Mouse (Mus musculus): Measurements from ENCODE around the gene Fbxo46. TPM values are rescaled to one million over a fixed set of nuclear protein-coding genes. Genes with fewer than 3 reads are reported as not detected.

The Fbxo46 gene
- total and polyA plus RNA-seq, 3 experiments: 4.0 to 11.6 (median 6.1) TPM

- in situ Hi-C loops (cut with MboI; ENCODE audit: low pct_ligation_motif_present, low pct_unique_long_range_greater_than_20kb, low sequenced_read_pairs) (no loop called here), dilution Hi-C loops (cut with MboI; ENCODE audit: extremely low pct_ligation_motif_present, extremely low pct_unique_long_range_greater_than_20kb, low sequenced_read_pairs) (no loop called here)
- peak; percentile 89 for DNase-seq (ENCODE audit: extremely low read depth)
- Histone ChIP-seq H3K27me3 (replicated peaks) (no peaks in the 10 kb centered on the region), H3K4me1 (ENCODE audit: control insufficient read depth in 1 of 2, insufficient read depth in 2 of 2) (peaks cover 5 to 8% of the 10 kb centered on the region in 2 experiments), H3K36me3 (replicated peaks in 1 of 2; ENCODE audit: control insufficient read depth in 1 of 2, insufficient read depth in 1 of 2, low read length in 1 of 2) (peaks cover 20 to 63% of the 10 kb centered on the region in 2 experiments), H3K9ac (ENCODE audit: insufficient read depth, low read depth) (no peak overlapping the region), H3K4me2 (ENCODE audit: insufficient read depth, low read depth, poor library complexity, severe bottlenecking) (peak overlapping the region; percentile 45; the same call in 1 of the 2 replicates), H3K27ac (ENCODE audit: insufficient read depth, low read depth) (no peak overlapping the region), H3K79me2 (replicated peaks; ENCODE audit: control insufficient read depth, extremely low read depth, insufficient read depth, poor library complexity, severe bottlenecking) (no peaks in the 10 kb centered on the region), H3K9me3 (replicated peaks; ENCODE audit: low read length) (no peaks in the 10 kb centered on the region), H3K4me3 (replicated peaks in 1 of 3; ENCODE audit: low read depth in 2 of 3, low read length in 2 of 3, poor library complexity in 1 of 3) (no peak overlapping the region)
- TF ChIP-seq MAZ (IDR thresholded peaks at IDR 0.05; ENCODE audit: low read depth, low read length) (peak; percentile 46; the same call in 1 of the 2 replicates), NELFE (IDR thresholded peaks at IDR 0.05; ENCODE audit: low read depth, low read length) (peak; percentile 67; the same call in 1 of the 2 replicates), IRF4 (IDR thresholded peaks at IDR 0.05; ENCODE audit: low read depth, low read length) (peak; percentile 57), E2F4 (IDR thresholded peaks at IDR 0.05; ENCODE audit: insufficient replicate concordance, low read depth, low read length) (no peak), CHD2 (IDR thresholded peaks at IDR 0.05; ENCODE audit: low read length) (0 out of 2 replicates have a peak, but pooled peaks have one; percentile 32), CHD1 (IDR thresholded peaks at IDR 0.05; ENCODE audit: low read depth, low read length) (no peak), POLR2AphosphoS2 (IDR thresholded peaks at IDR 0.05; ENCODE audit: low read depth, low read length) (no peak; the same call in 1 of the 2 replicates), BHLHE40 (IDR thresholded peaks at IDR 0.05; ENCODE audit: low read depth, low read length) (no peak; the same call in 1 of the 2 replicates), TBP (conservative IDR thresholded peaks at IDR 0.05; ENCODE audit: low read depth, low read length) (no peak), JUN (IDR thresholded peaks at IDR 0.05; ENCODE audit: insufficient read depth, low read depth, low read length) (peak; percentile 69), SMC3 (IDR thresholded peaks at IDR 0.05; ENCODE audit: low read depth, low read length) (peak; percentile 84), HCFC1 (IDR thresholded peaks at IDR 0.05; ENCODE audit: low read depth, low read length) (peak; percentile 40), ZKSCAN1 (IDR thresholded peaks at IDR 0.05; ENCODE audit: borderline replicate concordance, low read depth, low read length) (no peak), CTCF (conservative IDR thresholded peaks at IDR 0.05 in 1 of 2, IDR thresholded peaks at IDR 0.05 in 1 of 2; ENCODE audit: low read depth in 2 of 2, low read length in 2 of 2) (peak; percentile 54 to 98), RAD21 (IDR thresholded peaks at IDR 0.05; ENCODE audit: low read depth, low read length) (peak; percentile 73), UBTF (IDR thresholded peaks at IDR 0.05; ENCODE audit: low read depth, low read length) (no peak), KAT2A (IDR thresholded peaks at IDR 0.05; ENCODE audit: insufficient replicate concordance, low read length) (no peak), MYC (IDR thresholded peaks at IDR 0.05; ENCODE audit: low read depth, low read length) (peak; percentile 52; the same call in 1 of the 2 replicates), ZC3H11A (IDR thresholded peaks at IDR 0.05; ENCODE audit: low read depth, low read length) (peak; percentile 37), ZNF384 (IDR thresholded peaks at IDR 0.05; ENCODE audit: low read depth, low read length) (no peak), MEF2A (IDR thresholded peaks at IDR 0.05; ENCODE audit: borderline replicate concordance, low read depth, low read length) (peak; percentile 66), EP300 (IDR thresholded peaks at IDR 0.05; ENCODE audit: low read length) (peak; percentile 72), ELF1 (IDR thresholded peaks at IDR 0.05; ENCODE audit: low read depth, low read length) (peak; percentile 70), TCF12 (IDR thresholded peaks at IDR 0.05; ENCODE audit: low read depth, low read length) (peak; percentile 77), SIN3A (IDR thresholded peaks at IDR 0.05; ENCODE audit: low read length) (peak; percentile 57; the same call in 1 of the 2 replicates), GABPA (IDR thresholded peaks at IDR 0.05; ENCODE audit: insufficient replicate concordance, low read depth, low read length) (no peak), MAX (IDR thresholded peaks at IDR 0.05; ENCODE audit: low read length) (peak; percentile 72), JUND (conservative IDR thresholded peaks at IDR 0.05; ENCODE audit: low read depth, low read length) (peak; percentile 88), USF2 (conservative IDR thresholded peaks at IDR 0.05; ENCODE audit: low read depth, low read length) (no peak), RCOR1 (conservative IDR thresholded peaks at IDR 0.05; ENCODE audit: low read depth, low read length) (no peak), MXI1 (IDR thresholded peaks at IDR 0.05; ENCODE audit: low read depth, low read length) (peak; percentile 61; the same call in 1 of the 2 replicates), NRF1 (IDR thresholded peaks at IDR 0.05; ENCODE audit: low read depth, low read length) (no peak; the same call in none of the 2 replicates)
Measured at GRCm38 (mm10) chr7:19157160-19157800, 37.6 kb downstream of the Fbxo46 start.

Measured in CH12.LX (cell line).